Mouse (Mus musculus) spleen, adult 2 months (tissue): ENCODE results near the gene Tubgcp3.

Source experiments
- CTCF ChIP-seq: fragments of 200-500 bp; IDR thresholded peaks from 2 replicates; pipeline ENCODE4 v1.5.1; 2011; ENCODE audit warnings: mild to moderate bottlenecking, inconsistent platforms; ENCODE audit not compliant: insufficient read depth, insufficient read length, insufficient replicate concordance; ENCODE audit errors: extremely low read depth
- POLR2A ChIP-seq: fragments of 200-500 bp; IDR thresholded peaks from 2 replicates; pipeline ENCODE4 v1.6.1; 2011; ENCODE audit warnings: low read depth, low read length, inconsistent platforms

DNA sequence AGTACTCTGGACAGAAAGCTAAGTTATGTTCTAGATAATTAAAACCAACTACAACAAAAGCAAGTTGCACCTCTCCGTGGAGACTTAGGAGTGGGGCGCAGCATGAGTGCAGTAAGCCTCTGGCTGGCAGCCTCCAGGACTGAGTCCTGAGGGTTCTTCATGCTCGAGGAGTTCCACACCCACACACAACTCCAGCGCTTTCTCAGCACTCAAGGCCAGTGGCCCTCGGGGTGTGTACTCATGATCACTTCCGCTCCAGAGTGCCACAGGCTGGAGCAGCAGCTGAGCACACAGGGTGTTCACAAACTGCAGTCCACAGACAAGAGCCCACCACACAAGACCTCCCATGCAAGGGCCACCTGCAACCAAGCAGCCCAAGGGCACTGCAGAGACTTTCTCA is 30.5 kb downstream of the Tubgcp3 start:
- TF ChIP-seq POLR2A (no peak), CTCF (no peak)
